Mouse (Mus musculus) liver, embryonic 13.5 days (tissue): ENCODE data around the gene Lsm7. TPM values are rescaled to one million over a fixed set of nuclear protein-coding genes. Genes with fewer than 3 reads are reported as not detected.

Experiments used
- ATAC-seq: fragments of 200-750 bp; cut with Nextera tagmentation; 2 replicates; pipeline ENCODE4 v1.8.0; 2017; ENCODE audit warnings: low read depth, mild to moderate bottlenecking, moderate number of reproducible peaks, moderate library complexity
- DNase-seq: peaks from one replicate; pipeline ENCODE4 v3.0.0; 2022
- H3K27ac ChIP-seq: fragments of 300-500 bp; sonication (generic); 2 replicates; pipeline ENCODE4 v1.5.1; 2015; ENCODE audit warnings: moderate library complexity, mild to moderate bottlenecking, inconsistent platforms
- H3K27me3 ChIP-seq: fragments of 300-500 bp; sonication (generic); 2 replicates; pipeline ENCODE4 v1.6.1; 2015; ENCODE audit warnings: mild to moderate bottlenecking, inconsistent platforms
- H3K36me3 ChIP-seq: fragments of 300-500 bp; sonication (generic); 2 replicates; pipeline ENCODE4 v1.6.1; 2015; ENCODE audit warnings: mild to moderate bottlenecking, inconsistent platforms
- H3K4me1 ChIP-seq: fragments of 300-500 bp; sonication (generic); replicated peaks from 2 replicates; pipeline ENCODE4 v1.6.1; 2015; ENCODE audit warnings: inconsistent platforms
- H3K4me2 ChIP-seq: fragments of 300-500 bp; sonication (generic); 2 replicates; pipeline ENCODE4 v1.6.1; 2015; ENCODE audit warnings: inconsistent platforms, mild to moderate bottlenecking, moderate library complexity
- H3K4me3 ChIP-seq: fragments of 300-500 bp; sonication (generic); replicated peaks from 2 replicates; pipeline ENCODE4 v1.5.1; 2015; ENCODE audit warnings: mild to moderate bottlenecking, inconsistent platforms
- H3K9ac ChIP-seq: fragments of 300-500 bp; sonication (generic); 2 replicates; pipeline ENCODE4 v1.6.1; 2015; ENCODE audit warnings: mild to moderate bottlenecking, inconsistent platforms
- H3K9me3 ChIP-seq: fragments of 300-500 bp; sonication (generic); replicated peaks from 2 replicates; pipeline ENCODE4 v1.6.1; 2016; ENCODE audit warnings: inconsistent platforms
- WGBS: fragments of 180-500 bp; shearing (Covaris S2); methylation state at CpG from one replicate; pipeline ENCODE4 v1.1.7; 2015; ENCODE audit not compliant: insufficient replicate concordance; 5-methylcytosine and 5-hydroxymethylcytosine counted together
- polyA plus RNA-seq: library from polyadenylated mRNA; unstranded; fragments of >200 nt; fragmentation: Nextera tagmentation; extraction: Ambion mirVana; gene quantifications from 2 replicates; pipeline ENCODE4 v1.2.1, GENCODE M21; 2015

Lsm7 gene
- polyA plus RNA-seq, 1 experiment from 2014 or later, result 208 TPM

DNA sequence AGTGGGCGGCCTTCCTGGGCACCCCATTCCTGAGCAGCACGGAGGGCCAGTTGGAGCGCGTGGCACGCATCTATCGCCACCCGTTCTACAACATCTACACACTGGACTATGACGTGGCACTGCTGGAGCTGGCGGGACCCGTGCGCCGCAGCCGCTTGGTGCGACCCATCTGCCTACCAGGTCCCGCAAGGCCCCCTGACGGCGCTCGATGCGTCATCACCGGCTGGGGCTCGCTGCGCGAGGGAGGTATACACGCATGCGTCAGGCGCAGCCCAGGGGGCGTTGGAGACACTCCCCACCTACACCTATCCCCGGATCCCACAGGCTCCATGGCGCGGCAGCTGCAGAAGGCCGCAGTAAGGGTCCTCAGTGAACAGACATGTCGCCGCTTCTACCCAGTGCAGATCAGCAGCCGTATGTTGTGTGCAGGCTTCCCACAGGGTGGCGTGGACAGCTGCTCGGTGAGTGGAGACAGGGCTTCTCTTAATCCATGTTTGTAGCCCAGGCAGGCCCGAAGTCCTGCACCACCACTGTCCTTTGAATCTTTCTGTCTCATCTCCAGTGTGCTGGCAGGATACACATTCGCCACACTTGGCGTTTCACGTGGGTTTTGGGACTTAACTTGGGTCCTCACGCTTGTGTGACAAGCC, 43.0 kb upstream of the Lsm7 start:
- DNase-seq (no peak), ATAC-seq (no peak)
- no peak overlapping the region; the same call in 1 of the 2 replicates for H3K27ac ChIP-seq
- H3K9ac ChIP-seq, result peak overlapping the region; percentile 7; the same call in 1 of the 2 replicates
- H3K4me1 ChIP-seq, result peaks cover 37% of the 10 kb centered on the region
- no peak overlapping the region for H3K4me3 ChIP-seq
- no peaks in the 10 kb centered on the region for H3K27me3 ChIP-seq
- WGBS, result 57% methylated on average over 41 of the region's 41 CpGs
- H3K9me3 ChIP-seq, result no peaks in the 10 kb centered on the region
- H3K36me3 ChIP-seq, result peaks cover 28% of the 10 kb centered on the region
- H3K4me2 ChIP-seq, result peak overlapping the region; percentile 31

DNA sequence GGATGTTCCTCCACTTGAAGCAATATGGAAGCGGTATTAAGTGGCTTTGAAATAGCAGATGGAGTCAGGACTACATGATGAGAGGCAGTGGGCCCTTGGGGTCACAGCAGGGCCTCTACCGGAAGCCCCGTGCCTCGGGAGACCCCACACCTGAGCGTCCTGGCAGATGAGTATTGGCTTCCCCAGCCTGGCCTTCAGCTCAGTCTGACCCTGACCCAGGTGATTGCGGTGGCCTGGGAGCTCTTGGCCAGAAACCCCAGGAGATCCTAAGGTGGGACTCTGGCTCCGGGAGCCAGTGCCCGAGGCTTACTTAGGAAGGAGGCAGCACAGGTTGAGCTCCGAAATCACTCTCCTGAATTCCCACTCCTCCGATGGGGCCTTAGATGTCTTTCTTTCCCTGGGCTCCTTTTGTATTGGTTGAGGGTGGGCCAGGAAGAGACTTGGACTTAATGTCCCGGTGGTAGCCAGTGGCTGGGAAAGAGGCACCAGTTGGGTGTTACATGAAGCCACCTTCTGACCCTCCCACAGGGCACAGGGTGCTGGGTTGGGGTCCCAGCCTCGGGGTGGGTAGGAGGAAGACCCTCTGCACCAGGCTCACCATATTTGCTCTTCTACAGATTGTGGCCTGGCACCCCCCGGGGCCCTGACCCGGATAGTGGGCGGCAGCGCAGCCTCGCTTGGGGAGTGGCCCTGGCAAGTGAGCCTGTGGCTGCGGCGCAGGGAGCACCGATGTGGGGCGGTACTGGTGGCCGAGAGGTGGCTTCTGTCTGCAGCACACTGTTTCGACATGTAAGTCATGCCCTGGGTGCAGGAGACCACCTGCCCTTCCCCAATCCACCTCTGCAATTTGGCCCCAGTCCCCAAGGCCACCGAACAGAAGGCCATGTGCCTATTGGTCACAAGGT, 41.8 kb upstream of the Lsm7 start:
- H3K4me1 ChIP-seq, result peaks cover 37% of the 10 kb centered on the region
- 64% methylated on average over 24 of the region's 24 CpGs for WGBS
- no peak overlapping the region for H3K4me3 ChIP-seq
- peaks cover 21% of the 10 kb centered on the region for H3K36me3 ChIP-seq
- H3K27ac ChIP-seq, result no peak overlapping the region
- no peaks in the 10 kb centered on the region for H3K9me3 ChIP-seq
- DNase-seq (no peak), ATAC-seq (no peak)
- H3K9ac ChIP-seq, result no peak overlapping the region
- H3K4me2 ChIP-seq, result no peak overlapping the region
- H3K27me3 ChIP-seq, result no peaks in the 10 kb centered on the region

DNA sequence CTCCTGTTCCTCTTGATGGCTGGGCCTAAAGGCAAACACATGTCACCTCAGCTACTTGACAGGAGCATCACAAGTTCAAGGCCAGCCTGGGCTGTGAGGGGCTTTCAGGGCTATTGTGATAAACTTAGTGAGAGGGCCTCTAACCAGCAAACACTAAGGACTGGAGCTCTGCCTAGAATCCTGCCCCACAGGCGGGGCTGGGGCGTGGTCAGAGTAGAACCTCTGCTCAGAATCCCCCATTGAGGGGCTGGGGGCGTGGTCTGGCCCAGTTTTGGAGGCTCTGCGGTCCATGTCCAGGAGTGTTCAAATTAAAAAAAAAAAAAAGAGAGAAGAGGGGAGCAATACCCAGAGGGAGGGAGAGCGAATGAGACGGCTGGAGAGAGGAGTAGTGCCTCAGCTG, 40.7 kb upstream of the Lsm7 start:
- ATAC-seq (no peak), DNase-seq (no peak)
- H3K9me3 ChIP-seq, result no peaks in the 10 kb centered on the region
- no peak overlapping the region for H3K27ac ChIP-seq
- no peak overlapping the region for H3K4me2 ChIP-seq
- peaks cover 30% of the 10 kb centered on the region for H3K4me1 ChIP-seq
- H3K27me3 ChIP-seq, result peaks cover 3% of the 10 kb centered on the region
- peaks cover 21% of the 10 kb centered on the region for H3K36me3 ChIP-seq
- no peak overlapping the region for H3K4me3 ChIP-seq
- 56% methylated on average over 6 of the region's 6 CpGs for WGBS
- H3K9ac ChIP-seq, result no peak overlapping the region

DNA sequence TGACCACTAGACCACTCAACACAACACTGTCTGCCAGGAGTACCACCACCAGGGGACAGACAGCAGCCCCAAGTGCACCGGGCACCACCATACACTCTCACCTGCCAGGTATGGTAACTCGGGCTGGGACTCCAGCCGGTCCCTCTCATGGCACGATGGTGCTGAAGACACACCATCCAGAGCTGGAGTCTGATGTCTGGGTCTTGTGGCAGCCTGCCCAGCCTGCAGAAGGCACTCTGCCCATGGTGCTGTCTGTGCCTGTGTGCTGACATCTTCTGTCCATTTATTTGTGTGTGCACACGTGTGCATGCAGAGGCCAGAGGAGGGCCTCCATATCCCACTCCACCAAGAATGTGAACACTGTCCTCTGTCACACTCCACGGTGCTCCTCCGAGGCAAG, 40.1 kb upstream of the Lsm7 start:
- 79% methylated on average over 7 of the region's 7 CpGs for WGBS
- H3K9ac ChIP-seq, result no peak overlapping the region
- no peak for ATAC-seq
- no peak overlapping the region for H3K27ac ChIP-seq
- no peak for DNase-seq
- H3K9me3 ChIP-seq, result no peaks in the 10 kb centered on the region
- H3K36me3 ChIP-seq, result peaks cover 21% of the 10 kb centered on the region
- peaks cover 9% of the 10 kb centered on the region for H3K27me3 ChIP-seq
- H3K4me3 ChIP-seq, result no peak overlapping the region
- H3K4me1 ChIP-seq, result peaks cover 30% of the 10 kb centered on the region
- H3K4me2 ChIP-seq, result no peak overlapping the region

DNA sequence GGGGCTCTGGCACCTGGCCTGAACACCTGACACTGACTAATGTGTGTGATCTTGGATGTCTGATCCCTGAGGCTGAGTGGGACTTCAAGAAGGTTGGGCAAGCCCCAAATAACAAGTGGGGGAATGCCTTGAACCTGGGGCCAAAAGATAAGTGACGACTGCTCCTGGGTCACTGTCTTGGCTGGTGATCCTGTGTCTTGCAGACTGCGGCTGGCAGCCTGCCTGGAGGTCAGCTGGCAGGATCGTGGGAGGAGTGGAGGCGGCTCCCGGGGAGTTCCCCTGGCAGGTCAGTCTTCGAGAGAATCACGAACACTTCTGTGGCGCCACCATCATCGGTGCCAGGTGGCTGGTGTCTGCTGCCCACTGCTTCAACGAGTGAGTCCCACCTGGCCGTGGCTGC, 32.2 kb upstream of the Lsm7 start:
- WGBS, result 52% methylated on average over 11 of the region's 11 CpGs

DNA sequence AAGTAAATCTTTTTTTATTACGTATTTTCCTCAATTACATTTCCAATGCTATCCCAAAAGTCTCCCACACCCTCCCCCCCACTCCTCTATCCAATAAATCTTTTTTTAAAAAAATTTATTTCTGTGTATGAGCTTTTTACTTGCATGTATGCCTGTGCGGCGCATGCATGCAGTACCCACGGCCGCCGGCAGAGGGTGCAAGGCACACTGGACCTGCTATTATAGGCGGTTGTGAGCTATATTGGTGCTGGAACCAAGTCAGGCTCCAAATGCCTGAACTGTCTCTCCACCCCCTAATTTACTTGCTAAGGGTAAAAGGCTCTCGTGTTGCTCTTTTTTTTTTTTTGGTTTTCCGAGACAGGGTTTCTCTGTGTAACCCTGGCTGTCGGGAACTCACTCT, 26.3 kb upstream of the Lsm7 start:
- Histone ChIP-seq H3K27ac (no peak overlapping the region), H3K36me3 (no peaks in the 10 kb centered on the region), H3K9ac (no peak overlapping the region), H3K4me3 (no peak overlapping the region), H3K4me2 (no peak overlapping the region), H3K9me3 (no peaks in the 10 kb centered on the region), H3K4me1 (peaks cover 43% of the 10 kb centered on the region), H3K27me3 (peaks cover 11% of the 10 kb centered on the region)
- WGBS, result 17% methylated on average over 10 of the region's 10 CpGs
- ATAC-seq (no peak), DNase-seq (peak; percentile 75)

More for the DNA sequence above, 32.2 kb upstream of the Lsm7 start:
- no peaks in the 10 kb centered on the region for H3K36me3 ChIP-seq
- no peaks in the 10 kb centered on the region for H3K9me3 ChIP-seq
- H3K4me3 ChIP-seq, result no peak overlapping the region
- no peak overlapping the region for H3K27ac ChIP-seq
- H3K27me3 ChIP-seq, result peaks cover 51% of the 10 kb centered on the region
- no peak for ATAC-seq
- no peak for DNase-seq
- H3K9ac ChIP-seq, result no peak overlapping the region
- no peaks in the 10 kb centered on the region for H3K4me1 ChIP-seq
- H3K4me2 ChIP-seq, result no peak overlapping the region

DNA sequence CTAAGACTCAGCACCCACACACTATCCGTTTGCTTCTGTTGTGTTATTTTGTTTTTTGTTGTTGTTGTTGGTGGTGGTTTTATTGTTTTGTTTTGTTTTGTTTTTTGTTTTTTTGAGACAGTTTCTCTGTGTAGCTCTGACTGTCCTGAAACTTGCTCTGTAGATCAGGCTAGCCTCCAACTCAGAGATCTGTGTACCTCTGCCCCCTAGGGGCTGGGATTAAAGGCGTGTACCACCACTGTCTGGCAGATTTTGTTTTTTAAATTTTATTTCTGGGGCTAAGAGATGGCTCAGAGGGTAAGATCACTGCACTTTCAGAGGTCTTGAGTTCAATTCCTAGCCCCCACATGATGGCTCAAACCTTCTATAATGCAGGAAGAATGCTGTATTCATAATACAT, 25.9 kb upstream of the Lsm7 start:
- Histone ChIP-seq H3K36me3 (no peaks in the 10 kb centered on the region), H3K27ac (peak overlapping the region; percentile 83), H3K4me1 (peaks cover 46% of the 10 kb centered on the region), H3K9me3 (no peaks in the 10 kb centered on the region), H3K4me2 (peak overlapping the region; percentile 43), H3K4me3 (no peak overlapping the region), H3K9ac (0 out of 2 replicates have a peak overlapping the region, but pooled peaks have one; percentile 27), H3K27me3 (peaks cover 10% of the 10 kb centered on the region)
- 74% methylated on average over 2 of the region's 2 CpGs for WGBS
- DNase-seq (no peak), ATAC-seq (no peak)

DNA sequence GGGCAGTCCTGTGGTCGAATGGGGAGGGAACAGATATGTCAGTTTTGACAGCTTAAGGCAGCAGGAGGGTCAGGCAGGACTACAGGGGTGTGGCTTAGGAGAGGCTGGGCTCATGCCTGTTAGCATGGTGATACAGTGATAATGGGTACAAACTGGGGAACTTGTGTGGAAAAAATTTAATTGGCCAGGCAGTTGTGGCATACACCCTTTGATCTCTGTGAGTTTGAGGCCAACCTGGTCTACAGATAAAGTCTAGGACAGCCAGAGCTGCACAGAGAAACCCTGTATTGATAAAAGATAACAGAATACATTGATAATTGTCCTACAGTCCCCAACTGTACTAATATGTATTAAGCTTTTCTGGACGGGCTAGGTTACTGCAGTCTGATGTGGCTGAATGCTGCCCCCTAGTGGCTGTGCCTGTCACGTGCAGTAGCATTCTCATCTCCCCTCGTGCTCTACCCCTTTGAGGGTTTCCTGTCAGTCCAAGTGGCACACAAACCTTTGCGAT, 25.2 kb upstream of the Lsm7 start:
- H3K36me3 ChIP-seq, result no peaks in the 10 kb centered on the region
- peak overlapping the region; percentile 83 for H3K27ac ChIP-seq
- H3K4me3 ChIP-seq, result 0 out of 2 replicates have a peak overlapping the region, but pooled peaks have one; percentile 2
- peak; percentile 93 for ATAC-seq
- peak overlapping the region; percentile 40 for H3K9ac ChIP-seq
- 3% methylated on average over 5 of the region's 5 CpGs for WGBS
- peak; percentile 76 for DNase-seq
- H3K9me3 ChIP-seq, result no peaks in the 10 kb centered on the region
- peak overlapping the region; percentile 43 for H3K4me2 ChIP-seq
- peaks cover 4% of the 10 kb centered on the region; the same call in 1 of the 2 replicates for H3K27me3 ChIP-seq
- H3K4me1 ChIP-seq, result peaks cover 49% of the 10 kb centered on the region

DNA sequence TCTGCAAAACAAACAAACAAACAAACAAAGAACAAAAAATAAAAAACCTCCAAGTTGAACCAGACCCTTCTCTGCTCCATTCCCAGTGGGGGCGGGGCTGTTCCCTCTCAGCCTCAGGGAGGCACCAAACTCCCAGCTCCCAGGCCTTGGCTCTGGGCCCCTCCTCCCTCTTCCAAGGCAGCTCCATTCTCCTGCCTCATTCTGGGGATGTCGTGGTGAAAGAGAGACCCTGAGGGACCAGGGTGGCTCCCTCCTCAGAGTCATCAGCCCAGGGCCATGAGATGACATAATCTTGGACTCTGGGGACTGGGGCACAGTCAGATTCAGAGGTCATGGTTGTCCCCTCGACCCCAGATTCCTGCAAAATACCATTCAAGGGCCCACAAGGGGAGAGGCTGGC, 21.6 kb upstream of the Lsm7 start:
- Histone ChIP-seq H3K36me3 (no peaks in the 10 kb centered on the region), H3K9me3 (no peaks in the 10 kb centered on the region), H3K27me3 (peaks cover 12% of the 10 kb centered on the region), H3K4me3 (no peak overlapping the region), H3K9ac (peak overlapping the region; percentile 54; the same call in 1 of the 2 replicates), H3K4me1 (peaks cover 49% of the 10 kb centered on the region), H3K27ac (peak overlapping the region; percentile 61), H3K4me2 (no peak overlapping the region)
- 30% methylated on average over 3 of the region's 3 CpGs for WGBS
- ATAC-seq, result no peak
- DNase-seq, result no peak

DNA sequence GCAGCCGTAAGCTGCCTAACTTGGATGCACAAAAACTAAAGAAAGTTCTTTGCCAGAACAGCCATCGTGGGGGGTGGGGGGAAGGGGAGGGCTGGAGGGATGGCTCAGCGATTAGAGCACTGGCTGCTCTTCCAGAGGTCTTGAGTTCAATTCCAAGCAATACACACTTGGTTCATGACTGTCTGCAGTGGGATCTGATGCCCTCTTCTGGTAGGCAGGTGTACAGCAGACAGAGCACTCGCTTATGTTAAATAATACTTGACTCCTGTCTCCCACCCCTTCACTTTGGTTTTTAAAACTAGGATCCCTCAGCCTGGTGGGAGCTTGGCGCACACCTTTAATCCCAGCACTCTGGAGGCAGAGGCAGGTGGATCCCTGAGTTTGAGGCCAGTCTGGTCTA, 21.0 kb upstream of the Lsm7 start:
- Histone ChIP-seq H3K4me2 (no peak overlapping the region), H3K4me3 (no peak overlapping the region), H3K9me3 (no peaks in the 10 kb centered on the region), H3K27ac (peak overlapping the region; percentile 61), H3K36me3 (no peaks in the 10 kb centered on the region), H3K27me3 (peaks cover 14% of the 10 kb centered on the region), H3K9ac (peak overlapping the region; percentile 54; the same call in 1 of the 2 replicates), H3K4me1 (peaks cover 49% of the 10 kb centered on the region)
- DNase-seq (peak; percentile 60), ATAC-seq (no peak)
- WGBS, result 29% methylated on average over 5 of the region's 5 CpGs

DNA sequence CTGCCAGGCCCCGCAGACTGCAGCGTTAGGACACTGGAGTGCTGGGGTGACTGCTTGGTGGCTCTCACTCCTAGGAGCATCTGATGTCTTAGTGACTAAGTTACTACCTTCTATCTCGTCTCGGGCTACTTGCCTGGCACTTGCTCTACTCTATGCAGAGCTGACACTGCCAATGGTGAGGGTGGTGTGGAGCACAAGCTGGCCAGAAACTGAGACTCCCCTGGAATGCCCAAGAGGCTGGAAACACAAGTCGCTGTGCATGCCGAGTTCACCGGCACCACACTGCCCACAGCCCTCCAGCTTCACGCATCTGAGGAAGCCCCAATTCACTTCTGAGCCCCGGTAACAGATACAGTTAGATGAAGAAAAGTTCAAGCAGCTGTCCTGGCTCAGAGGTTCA, 19.0 kb upstream of the Lsm7 start:
- peaks cover 29% of the 10 kb centered on the region for H3K4me1 ChIP-seq
- H3K36me3 ChIP-seq, result no peaks in the 10 kb centered on the region
- H3K27me3 ChIP-seq, result peaks cover 14% of the 10 kb centered on the region
- no peak overlapping the region for H3K9ac ChIP-seq
- WGBS, result 67% methylated on average over 9 of the region's 9 CpGs
- DNase-seq (no peak), ATAC-seq (no peak)
- no peak overlapping the region for H3K4me2 ChIP-seq
- H3K9me3 ChIP-seq, result no peaks in the 10 kb centered on the region
- H3K4me3 ChIP-seq, result no peak overlapping the region
- H3K27ac ChIP-seq, result peak overlapping the region; percentile 18; the same call in 1 of the 2 replicates
